Mouse (Mus musculus): ENCODE measurements around the gene Cabp2.
"Not testable (repeated sequence)": the region's sequence is repeated elsewhere in the genome, so short reads cannot be mapped to it uniquely, and the experiment has no call there.

Gene Cabp2

GRCm38 (mm10) chr19:4125268-4125667 lies 43.9 kb downstream of the Cabp2 start:
- peak; percentile 53 for DNase-seq (ENCODE audit: low read depth)

- peak; percentile 98 for DNase-seq (ENCODE audit: low read depth)
Observed at GRCm38 (mm10) chr19:4125741-4126696, 44.6 kb downstream of the Cabp2 start, which contains the start of gene Aip. TSS of gene Aip (minus strand) at chr19:4125858.

DNA sequence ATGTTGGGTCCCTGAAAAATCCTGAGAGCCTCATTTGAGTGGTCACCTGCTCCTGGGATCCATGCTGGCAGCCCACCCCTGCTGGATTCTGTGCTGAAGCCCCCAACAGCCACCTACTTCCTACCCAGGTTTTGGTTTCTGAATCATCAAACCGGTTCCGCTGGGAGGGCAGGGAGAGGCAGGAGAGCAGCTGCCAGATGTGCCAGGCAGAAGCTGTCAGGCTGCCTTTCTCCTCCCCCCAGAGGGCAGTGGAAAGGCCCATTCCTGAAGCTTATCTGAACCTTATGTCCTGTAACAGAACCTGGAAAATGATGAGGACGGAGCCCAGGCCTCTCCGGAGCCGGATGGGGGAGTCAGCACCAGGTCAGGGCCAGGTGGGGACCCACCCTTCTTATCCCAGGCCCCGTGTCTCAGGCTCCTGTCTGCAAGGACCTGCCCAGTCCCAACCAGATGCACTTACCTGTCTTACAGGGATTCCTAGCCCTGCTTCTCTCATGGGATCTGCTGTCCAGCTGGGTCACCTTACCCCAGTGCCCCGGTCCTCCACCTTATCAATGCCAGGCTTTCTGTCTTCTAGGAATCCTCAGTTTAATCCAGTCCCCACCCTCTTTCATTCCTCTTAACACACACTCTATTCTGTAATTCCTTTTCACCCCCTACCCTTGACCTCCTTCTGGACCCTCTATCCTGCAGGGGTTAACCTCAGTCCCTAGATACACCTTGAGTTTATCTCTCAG lies 45.5 kb downstream of the Cabp2 start:
- DNase-seq (ENCODE audit: low read depth), result peak; percentile 45

- DNase-seq (ENCODE audit: low read depth), result no peak
Observed at GRCm38 (mm10) chr19:4129462-4129861, 48.1 kb downstream of the Cabp2 start.

GRCm38 (mm10) chr19:4130106-4130505 lies 48.7 kb downstream of the Cabp2 start:
- DNase-seq (ENCODE audit: low read depth), result no peak

- DNase-seq (ENCODE audit: low read depth), result no peak
Observed at GRCm38 (mm10) chr19:4131075-4131474, 49.7 kb downstream of the Cabp2 start.

DNA sequence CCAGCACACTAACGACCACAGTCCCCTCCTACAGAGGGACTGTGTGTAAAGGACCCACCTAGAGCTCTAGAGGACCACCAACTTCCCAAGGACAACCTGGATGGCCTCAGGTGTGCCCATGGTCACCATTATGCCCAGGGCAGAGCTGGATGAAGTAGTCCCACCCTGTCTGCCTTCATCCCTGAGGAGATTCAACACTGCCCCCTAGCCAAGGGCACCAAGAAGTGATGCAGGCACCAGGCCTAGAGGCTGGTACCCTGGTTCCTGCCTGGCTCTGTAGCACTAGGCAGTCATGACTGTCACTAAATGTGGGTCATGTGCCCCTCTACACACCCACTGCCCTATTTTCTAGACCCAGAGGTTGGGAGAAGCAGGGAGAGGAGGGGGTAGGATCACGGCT lies 50.4 kb downstream of the Cabp2 start:
- DNase-seq (ENCODE audit: low read depth), result peak; percentile 28

DNA sequence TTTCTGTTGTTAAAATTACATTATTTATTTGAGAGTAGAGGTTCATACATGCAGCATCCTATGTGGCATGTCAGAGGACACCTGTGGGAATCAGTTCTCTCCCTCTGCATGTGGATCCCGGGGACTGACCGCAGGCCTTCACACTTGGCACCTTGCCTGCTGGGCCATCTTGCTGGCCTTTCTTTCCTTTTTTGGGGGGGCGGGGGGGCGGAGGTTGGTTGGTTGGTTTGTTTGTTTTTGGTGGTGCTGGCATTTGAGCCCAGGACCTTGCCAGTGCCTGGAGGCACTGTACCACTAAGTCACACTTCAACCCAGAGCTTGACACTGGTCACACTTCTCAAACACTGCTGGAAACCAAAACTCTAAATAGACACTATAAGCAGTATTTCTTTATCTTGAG lies 53.0 kb downstream of the Cabp2 start:
- DNase-seq (ENCODE audit: low read depth), result no peak

DNA sequence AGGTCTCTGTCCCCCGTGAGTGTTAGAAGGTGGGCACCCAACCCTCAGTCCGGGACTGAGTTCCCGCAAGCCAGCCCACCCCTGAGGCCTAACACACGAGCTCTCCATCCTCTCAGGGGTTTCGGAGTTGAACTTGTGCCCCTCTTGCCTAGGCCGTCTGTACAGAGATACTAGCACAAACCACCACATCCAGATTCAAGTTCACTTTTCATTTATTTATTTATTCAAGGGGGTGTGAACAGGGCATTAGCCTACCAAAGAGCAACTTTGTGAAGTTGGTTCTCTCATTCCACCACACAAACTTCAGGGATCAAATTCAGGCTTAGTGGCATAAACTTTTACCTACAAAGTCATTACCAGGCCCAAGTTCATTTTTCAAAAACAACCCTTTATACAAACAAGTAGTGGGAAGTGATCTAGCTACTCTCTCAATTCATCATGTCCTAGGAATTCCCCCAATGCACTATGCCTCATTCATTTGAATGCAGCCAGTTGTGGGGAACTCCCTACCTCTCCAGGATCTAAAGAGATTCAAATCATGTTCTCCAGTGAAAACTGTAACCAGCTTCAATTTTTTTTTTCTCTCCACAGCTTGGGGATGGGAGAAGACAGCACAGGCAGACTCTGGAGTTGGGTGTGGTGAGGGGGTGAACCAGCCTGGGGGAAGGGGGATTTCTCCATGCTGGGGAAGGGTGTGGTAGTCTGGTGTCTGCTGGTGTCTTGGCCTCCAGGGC lies 54.0 kb downstream of the Cabp2 start:
- not testable (repeated sequence) for DNase-seq (ENCODE audit: low read depth)

DNA sequence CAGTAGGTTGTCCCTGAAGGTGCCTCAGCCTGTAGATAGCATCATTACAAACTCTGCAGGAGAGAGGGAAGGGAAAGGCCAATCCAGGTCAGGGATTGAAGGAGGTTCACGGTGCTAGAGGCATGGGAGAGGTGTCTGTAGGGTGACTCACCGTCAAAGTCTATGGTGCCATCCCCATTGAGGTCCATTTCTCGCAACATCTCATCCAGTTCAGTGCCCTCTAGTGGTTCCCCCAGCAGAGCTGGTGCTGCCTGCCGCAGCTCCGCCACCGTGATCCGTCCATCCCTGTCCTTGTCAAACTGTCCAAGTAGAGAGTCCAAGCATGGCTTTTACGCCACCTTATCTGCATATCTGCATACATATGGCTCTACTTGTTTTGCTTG lies 54.6 kb downstream of the Cabp2 start:
- DNase-seq (ENCODE audit: low read depth), result peak; percentile 58

DNA sequence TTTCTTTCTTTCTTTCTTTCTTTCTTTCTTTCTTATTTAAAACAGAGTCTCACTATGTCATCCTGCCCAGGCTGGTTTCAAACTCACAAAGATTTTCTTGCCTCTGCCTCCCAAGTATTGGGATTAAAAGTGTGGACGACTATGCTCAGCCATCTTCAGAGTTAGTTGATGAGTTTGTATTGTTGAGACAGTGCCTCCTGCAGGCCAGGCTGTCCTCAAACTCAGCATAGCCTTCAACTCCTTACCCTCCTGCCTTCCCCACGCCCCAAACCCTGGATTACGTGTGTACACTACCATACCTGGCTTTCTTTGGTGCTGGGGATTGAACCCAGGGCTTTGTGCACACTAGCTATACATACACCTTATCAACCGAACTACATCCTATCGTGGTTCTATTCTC lies 55.1 kb downstream of the Cabp2 start:
- peak; percentile 64 for DNase-seq (ENCODE audit: low read depth)

Measured in 416B (cell line).